In genomic region chr3:96416056-96416455, GRCm38 (mm10) we compare ENCODE assay signal across 29 mouse cellular contexts. TPM values are rescaled to one million over a fixed set of nuclear protein-coding genes. Genes with fewer than 3 reads are reported as not detected.
DNase-seq lines count a peak whose midpoint lies in the region; ATAC-seq and TF ChIP-seq lines count a peak whose summit lies in the region.
"Had no signal": no experiment of that assay in that cellular context is flagged by ENCODE, and none has a peak within 500 bp of the region (broad histone marks: within the 10 kb centered on the region; RNA-seq: fewer than 3 reads in every experiment).

No protein-coding gene starts in this region.

- WGBS in liver, embryonic 11.5 days = 49% methylated on average over 2 of the region's 2 CpGs
- WGBS in liver, embryonic 13.5 days (ENCODE audit: insufficient replicate concordance) = 23% methylated on average over 2 of the region's 2 CpGs
- WGBS in liver, embryonic 12.5 days (ENCODE audit: insufficient replicate concordance) = 37% methylated on average over 2 of the region's 2 CpGs
- 91% methylated on average over 2 of the region's 2 CpGs for WGBS in hindbrain, embryonic 14.5 days
- WGBS in lung, adult 2 months = 93% methylated on average over 2 of the region's 2 CpGs

- TF ChIP-seq POLR2A in ES-Bruce4 (IDR thresholded peaks at IDR 0.05; ENCODE audit: insufficient read depth, low read length) (no peak), MEL (IDR thresholded peaks at IDR 0.05; ENCODE audit: control insufficient read depth in 1 of 2, insufficient read depth in 1 of 2, low read depth in 1 of 2, low read length in 2 of 2, poor library complexity in 1 of 2) (no peak)
- TF ChIP-seq POLR2A in lung, adult 2 months (IDR thresholded peaks at IDR 0.05; ENCODE audit: borderline replicate concordance, extremely low read depth, low read depth, low read length) = no peak

- no peak for TF ChIP-seq RAD21 in MEL (IDR thresholded peaks at IDR 0.05; ENCODE audit: low read depth, low read length)

- TF ChIP-seq EP300 in ES-Bruce4 (IDR thresholded peaks at IDR 0.05; ENCODE audit: insufficient read depth, low read depth, low read length) (no peak), MEL (IDR thresholded peaks at IDR 0.05; ENCODE audit: low read depth in 1 of 2, low read length in 2 of 2) (peak in 1 of 2 experiments; percentile 74; a peak in 3 of 4 replicates)

- no peaks in the 10 kb centered on the region for H3K27me3 ChIP-seq in liver, embryonic 11.5 days (replicated peaks; ENCODE audit: control insufficient read depth, insufficient read depth, low read length)
- peaks cover 10% of the 10 kb centered on the region; the same call in 1 of the 2 replicates for H3K27me3 ChIP-seq in liver, embryonic 13.5 days
- H3K27me3 ChIP-seq in liver, embryonic 12.5 days (replicated peaks) = no peaks in the 10 kb centered on the region; the same call in 1 of the 2 replicates
- no peaks in the 10 kb centered on the region for H3K27me3 ChIP-seq in ES-Bruce4 (ENCODE audit: control insufficient read depth, insufficient read depth, low read length, poor library complexity, severe bottlenecking)
- no peaks in the 10 kb centered on the region for H3K27me3 ChIP-seq in MEL (ENCODE audit: control insufficient read depth in 1 of 2, insufficient read depth in 2 of 2, low read length in 2 of 2)
- H3K27me3 ChIP-seq in hindbrain, embryonic 14.5 days (ENCODE audit: control insufficient read depth, insufficient read depth, low read length) = peaks cover 7% of the 10 kb centered on the region
- H3K27me3 ChIP-seq: CH12.LX, Patski had no signal

- no peaks in the 10 kb centered on the region for H3K9me3 ChIP-seq in liver, embryonic 11.5 days (ENCODE audit: control insufficient read depth, low read length)
- no peaks in the 10 kb centered on the region for H3K9me3 ChIP-seq in liver, embryonic 13.5 days (replicated peaks)
- no peaks in the 10 kb centered on the region for H3K9me3 ChIP-seq in liver, embryonic 12.5 days (replicated peaks)
- H3K9me3 ChIP-seq in ES-Bruce4 (replicated peaks; ENCODE audit: control insufficient read depth, insufficient read depth, low read length, poor library complexity, severe bottlenecking) (0 out of 2 replicates have a peak, but pooled peaks cover 2% of the 10 kb centered on the region), MEL (replicated peaks; ENCODE audit: insufficient read depth, low read length) (no peaks in the 10 kb centered on the region)
- H3K9me3 ChIP-seq in hindbrain, embryonic 14.5 days (ENCODE audit: control insufficient read depth, low read length) = no peaks in the 10 kb centered on the region
- H3K9me3 ChIP-seq: G1E had no signal

- H3K36me3 ChIP-seq in liver, embryonic 11.5 days (ENCODE audit: control insufficient read depth, insufficient read depth, low read length) = no peaks in the 10 kb centered on the region
- H3K36me3 ChIP-seq in liver, embryonic 13.5 days = no peaks in the 10 kb centered on the region
- no peaks in the 10 kb centered on the region for H3K36me3 ChIP-seq in liver, embryonic 12.5 days
- H3K36me3 ChIP-seq in ES-Bruce4 (ENCODE audit: control insufficient read depth, insufficient read depth, low read length, poor library complexity, severe bottlenecking) (no peaks in the 10 kb centered on the region), MEL (ENCODE audit: control insufficient read depth in 1 of 2, insufficient read depth in 2 of 2, low read length in 2 of 2) (peaks cover 0 to 17% of the 10 kb centered on the region in 2 experiments; a peak in 2 of 4 replicates)
- H3K36me3 ChIP-seq in hindbrain, embryonic 14.5 days (replicated peaks; ENCODE audit: control insufficient read depth, insufficient read depth) = no peaks in the 10 kb centered on the region

- no peak overlapping the region for H3K9ac ChIP-seq in liver, embryonic 11.5 days (ENCODE audit: low read depth, low read length)
- no peak overlapping the region for H3K9ac ChIP-seq in liver, embryonic 13.5 days
- H3K9ac ChIP-seq in liver, embryonic 12.5 days = no peak overlapping the region
- no peak overlapping the region for H3K9ac ChIP-seq in ES-Bruce4 (ENCODE audit: low read depth, poor library complexity, severe bottlenecking)
- H3K9ac ChIP-seq in MEL (ENCODE audit: control insufficient read depth, low read depth, low read length, poor library complexity, severe bottlenecking) = no peak overlapping the region
- no peak overlapping the region for H3K9ac ChIP-seq in hindbrain, embryonic 14.5 days

- no peak for DNase-seq in liver, embryonic 11.5 days (ENCODE audit: low spot score)
- no peak for DNase-seq in liver
- DNase-seq in liver, embryonic 13.5 days = no peak
- DNase-seq in MEL (ENCODE audit: low read depth, low spot score) = no peak
- DNase-seq in hindbrain, embryonic 14.5 days (ENCODE audit: low spot score) = no peak
- DNase-seq in lung, adult 2 months = no peak
- DNase-seq: adrenal gland, adult 2 months; adrenal gland, adult 8-10 months; adrenal gland, postnatal 10 days; adrenal gland, postnatal 14 days; adrenal gland, postnatal 25 days; adrenal gland, postnatal 36 days; B cell, adult 2 months; cerebellum, adult 11 months; cerebellum, adult 11-12 months; cerebellum, adult 18-20 months; cerebellum, adult 2 months had no signal

- H3K4me2 ChIP-seq in liver, embryonic 11.5 days = 0 out of 2 replicates have a peak overlapping the region, but pooled peaks have one; percentile 21
- H3K4me2 ChIP-seq in liver, embryonic 13.5 days = no peak overlapping the region
- no peak overlapping the region for H3K4me2 ChIP-seq in liver, embryonic 12.5 days
- H3K4me2 ChIP-seq in hindbrain, embryonic 14.5 days (replicated peaks) = no peak overlapping the region

- H3K4me1 ChIP-seq in liver, embryonic 11.5 days (replicated peaks; ENCODE audit: control insufficient read depth, insufficient read depth, low read length) = peaks cover 17% of the 10 kb centered on the region
- H3K4me1 ChIP-seq in liver, embryonic 13.5 days (replicated peaks) = peaks cover 40% of the 10 kb centered on the region
- H3K4me1 ChIP-seq in liver, embryonic 12.5 days = peaks cover 26% of the 10 kb centered on the region
- H3K4me1 ChIP-seq in ES-Bruce4 (ENCODE audit: control insufficient read depth, insufficient read depth, low read length) (peaks cover 2% of the 10 kb centered on the region), MEL (ENCODE audit: control insufficient read depth in 1 of 2, insufficient read depth in 2 of 2, low read length in 2 of 2) (peaks cover 8 to 19% of the 10 kb centered on the region in 2 experiments; a peak in 3 of 4 replicates)
- H3K4me1 ChIP-seq in hindbrain, embryonic 14.5 days (replicated peaks; ENCODE audit: control insufficient read depth, insufficient read depth, low read length) = 0 out of 2 replicates have a peak, but pooled peaks cover 3% of the 10 kb centered on the region
- H3K4me1 ChIP-seq in lung, adult 2 months (ENCODE audit: control insufficient read depth, insufficient read depth, low read length) = no peaks in the 10 kb centered on the region

- H3K27ac ChIP-seq in liver, embryonic 11.5 days (ENCODE audit: low read depth, low read length) = peak overlapping the region; percentile 19; the same call in 1 of the 2 replicates
- peak overlapping the region; percentile 14; the same call in 1 of the 2 replicates for H3K27ac ChIP-seq in liver, embryonic 13.5 days
- no peak overlapping the region for H3K27ac ChIP-seq in liver, embryonic 12.5 days
- peak overlapping the region; percentile 63 for H3K27ac ChIP-seq in ES-Bruce4 (ENCODE audit: insufficient read depth, low read length)
- H3K27ac ChIP-seq in MEL (ENCODE audit: control insufficient read depth, low read depth, low read length) = no peak overlapping the region
- H3K27ac ChIP-seq in hindbrain, embryonic 14.5 days = no peak overlapping the region

- no peak overlapping the region for H3K4me3 ChIP-seq in liver, embryonic 11.5 days (ENCODE audit: low read depth, low read length)
- no peak overlapping the region for H3K4me3 ChIP-seq in liver, embryonic 13.5 days (replicated peaks)
- no peak overlapping the region for H3K4me3 ChIP-seq in liver, embryonic 12.5 days
- H3K4me3 ChIP-seq in ES-Bruce4 (ENCODE audit: low read depth, low read length) (no peak overlapping the region), MEL (ENCODE audit: control insufficient read depth in 1 of 2, insufficient read depth in 1 of 2, low read depth in 2 of 2, low read length in 2 of 2) (no peak overlapping the region)
- H3K4me3 ChIP-seq in hindbrain, embryonic 14.5 days (replicated peaks; ENCODE audit: low read length) = no peak overlapping the region
- no peak overlapping the region for H3K4me3 ChIP-seq in lung, adult 2 months (replicated peaks; ENCODE audit: extremely low read depth, low read depth, low read length)

- no peak for TF ChIP-seq CTCF in ES-Bruce4 (IDR thresholded peaks at IDR 0.05; ENCODE audit: low read depth, low read length)
- no peak for TF ChIP-seq CTCF in MEL (IDR thresholded peaks at IDR 0.05 in 2 of 3, conservative IDR thresholded peaks at IDR 0.05 in 1 of 3; ENCODE audit: control insufficient read depth in 1 of 3, insufficient read depth in 1 of 3, low read depth in 2 of 3, low read length in 3 of 3, poor library complexity in 1 of 3, severe bottlenecking in 1 of 3)
- TF ChIP-seq CTCF in lung, adult 2 months (IDR thresholded peaks at IDR 0.05; ENCODE audit: insufficient read depth, low read length) = no peak

- peaks cover 6% of the 10 kb centered on the region; the same call in 1 of the 2 replicates for H3K79me2 ChIP-seq in MEL (ENCODE audit: control insufficient read depth, insufficient read depth, low read length, poor library complexity)

- no peak for ATAC-seq in liver, embryonic 11.5 days (replicated peaks; ENCODE audit: low FRiP score)
- no peak for ATAC-seq in liver, embryonic 13.5 days (ENCODE audit: low read depth)
- ATAC-seq in liver, embryonic 12.5 days = no peak
- ATAC-seq in hindbrain, embryonic 14.5 days (ENCODE audit: low FRiP score) = no peak
- ATAC-seq: activated CD4-positive, CD25-positive, alpha-beta regulatory T cell, adult 4 months; CD4-positive, CD25-positive, alpha-beta regulatory T cell, adult 4 months; Patski had no signal

TF ChIP-seq in MEL, 35 proteins besides CTCF, POLR2A, EP300 and RAD21 (continues in another document):
- TF ChIP-seq TCF12 (IDR thresholded peaks at IDR 0.05; ENCODE audit: low read depth, low read length) (peak; percentile 76; the same call in 1 of the 2 replicates), USF2 (IDR thresholded peaks at IDR 0.05; ENCODE audit: borderline replicate concordance in 1 of 2, insufficient read depth in 1 of 2, low read depth in 1 of 2, low read length in 2 of 2) (no peak)

RNA-seq across cellular contexts. Expression of gene BC107364, which starts 36.0 kb away (rescaled TPM):
- polyA plus RNA-seq in liver, embryonic 11.5 days (2014; fragmentation: Nextera tagmentation; extraction: Ambion mirVana) = not detected in 2 replicates
- polyA plus RNA-seq in liver, embryonic 13.5 days (2015; fragmentation: Nextera tagmentation; extraction: Ambion mirVana) = not detected in 2 replicates
- not detected in 2 replicates for polyA plus RNA-seq in liver, embryonic 12.5 days (2016; fragmentation: Nextera tagmentation; extraction: Ambion mirVana)
- polyA plus RNA-seq in ES-Bruce4 (2011; ENCODE audit: insufficient read depth, insufficient read length, low read depth, missing spikeins) (4.6 TPM in 2 replicates), MEL (2012; ENCODE audit: insufficient read depth in 1 of 2, insufficient read length in 2 of 2, low read depth in 1 of 2, low replicate concordance in 2 of 2, missing spikeins in 1 of 2) (under 1 TPM in 1 of 2 experiments, not detected in 1; 0.17 TPM)
- not detected in 2 replicates for total RNA-seq in MEL (2012; rRNA removed)
- not detected in 2 replicates for polyA plus RNA-seq in hindbrain, embryonic 14.5 days (2014; fragmentation: Nextera tagmentation; extraction: Ambion mirVana)
- not detected in 2 replicates for polyA plus RNA-seq in lung, adult 2 months (2012; rRNA removed)
- total RNA-seq: adrenal gland, adult 18-20 months; adrenal gland, adult 2 months; adrenal gland, adult 8-10 months; adrenal gland, postnatal 10 days; adrenal gland, postnatal 14 days; adrenal gland, postnatal 25 days; adrenal gland, postnatal 36 days; adrenal gland, postnatal 4 days; ES-E14 had no signal
- polyA plus RNA-seq: adrenal gland, adult 2 months; brain, embryonic 14.5 days; C2C12; CD4-positive, CD25-positive, alpha-beta regulatory T cell, adult 4 months; cerebellum, adult 2 months; G1E; Patski had no signal

Comparison
In these comparisons a context has a peak if more than half of its experiments do, and no peak if none do; other contexts are left out.
1. H3K27ac ChIP-seq: peak in liver, embryonic 11.5 days (single experiment), liver, embryonic 13.5 days (single experiment) and ES-Bruce4 (single experiment); none in liver, embryonic 12.5 days (single experiment), MEL (single experiment) and hindbrain, embryonic 14.5 days (single experiment).